Mouse (Mus musculus) heart, embryonic 12.5 days (tissue): ENCODE results near the gene Cib2. TPM values are rescaled to one million over a fixed set of nuclear protein-coding genes. Genes with fewer than 3 reads are reported as not detected.
A peak's percentile ranks its signal among the peaks of the same experiment; 100 is the strongest.

Experiments
- ATAC-seq: fragments of 200-750 bp; cut with Nextera tagmentation; 2 replicates; pipeline ENCODE4 v1.8.0; 2017; ENCODE audit warnings: moderate TSS enrichment, moderate library complexity; ENCODE audit not compliant: insufficient number of reproducible peaks, low FRiP score
- H3K27ac ChIP-seq: fragments of 300-500 bp; sonication (generic); 2 replicates; pipeline ENCODE4 v1.5.1; 2016; ENCODE audit warnings: mild to moderate bottlenecking, moderate library complexity; ENCODE audit not compliant: poor library complexity, severe bottlenecking
- H3K27me3 ChIP-seq: fragments of 300-500 bp; sonication (generic); replicated peaks from 2 replicates; pipeline ENCODE4 v1.6.1; 2016; ENCODE audit warnings: mild to moderate bottlenecking, moderate library complexity
- H3K36me3 ChIP-seq: fragments of 300-500 bp; sonication (generic); 2 replicates; pipeline ENCODE4 v1.6.1; 2016; ENCODE audit warnings: mild to moderate bottlenecking, moderate library complexity
- H3K4me1 ChIP-seq: fragments of 300-500 bp; sonication (generic); replicated peaks from 2 replicates; pipeline ENCODE4 v1.6.1; 2016; ENCODE audit warnings: mild to moderate bottlenecking
- H3K4me2 ChIP-seq: fragments of 300-500 bp; sonication (generic); 2 replicates; pipeline ENCODE4 v1.6.1; 2016; ENCODE audit warnings: mild to moderate bottlenecking, moderate library complexity
- H3K4me3 ChIP-seq: fragments of 300-500 bp; sonication (generic); 2 replicates; pipeline ENCODE4 v1.5.1; 2016; ENCODE audit warnings: mild to moderate bottlenecking
- H3K9ac ChIP-seq: fragments of 300-500 bp; sonication (generic); 2 replicates; pipeline ENCODE4 v1.6.1; 2016; ENCODE audit warnings: mild to moderate bottlenecking, moderate library complexity
- H3K9me3 ChIP-seq: fragments of 300-500 bp; sonication (generic); replicated peaks from 2 replicates; pipeline ENCODE4 v1.6.1; 2016; ENCODE audit warnings: mild to moderate bottlenecking, moderate library complexity
- WGBS: fragments of 180-500 bp; shearing (Covaris S2); methylation state at CpG from one replicate; pipeline ENCODE4 v1.1.7; 2016; 5-methylcytosine and 5-hydroxymethylcytosine counted together
- polyA plus RNA-seq: library from polyadenylated mRNA; unstranded; fragments of >200 nt; fragmentation: Nextera tagmentation; extraction: Ambion mirVana; gene quantifications from 2 replicates; pipeline ENCODE4 v1.2.1, GENCODE M21; 2016

Cib2 gene
- polyA plus RNA-seq, 1 experiment from 2014 or later: 4.9 TPM

- no peaks in the 10 kb centered on the region for H3K9me3 ChIP-seq
- no peaks in the 10 kb centered on the region for H3K27me3 ChIP-seq
- WGBS: 88% methylated on average over 6 of the region's 6 CpGs
- no peak overlapping the region for H3K27ac ChIP-seq
- H3K9ac ChIP-seq: no peak overlapping the region
- 0 out of 2 replicates have a peak, but pooled peaks cover 5% of the 10 kb centered on the region for H3K4me1 ChIP-seq
- no peak for ATAC-seq
- no peak overlapping the region for H3K4me3 ChIP-seq
- H3K36me3 ChIP-seq: no peaks in the 10 kb centered on the region
- no peak overlapping the region for H3K4me2 ChIP-seq
Measured at GRCm38 (mm10) chr9:54530836-54531235, 29.2 kb downstream of the Cib2 start.

GRCm38 (mm10) chr9:54529950-54530349 lies 30.1 kb downstream of the Cib2 start:
- 0 out of 2 replicates have a peak, but pooled peaks cover 5% of the 10 kb centered on the region for H3K4me1 ChIP-seq
- no peak overlapping the region for H3K27ac ChIP-seq
- no peaks in the 10 kb centered on the region for H3K36me3 ChIP-seq
- H3K9me3 ChIP-seq: no peaks in the 10 kb centered on the region
- no peaks in the 10 kb centered on the region for H3K27me3 ChIP-seq
- no peak for ATAC-seq
- WGBS: 76% methylated on average over 2 of the region's 2 CpGs
- H3K4me3 ChIP-seq: no peak overlapping the region
- H3K4me2 ChIP-seq: no peak overlapping the region
- H3K9ac ChIP-seq: no peak overlapping the region

GRCm38 (mm10) chr9:54527694-54528093 lies 32.3 kb downstream of the Cib2 start:
- no peak overlapping the region for H3K9ac ChIP-seq
- no peaks in the 10 kb centered on the region for H3K4me1 ChIP-seq
- no peak overlapping the region for H3K4me2 ChIP-seq
- no peaks in the 10 kb centered on the region for H3K36me3 ChIP-seq
- H3K27ac ChIP-seq: no peak overlapping the region
- H3K27me3 ChIP-seq: no peaks in the 10 kb centered on the region
- 69% methylated on average over 7 of the region's 7 CpGs for WGBS
- no peak overlapping the region for H3K4me3 ChIP-seq
- no peak for ATAC-seq
- no peaks in the 10 kb centered on the region for H3K9me3 ChIP-seq

GRCm38 (mm10) chr9:54520286-54520685 lies 39.7 kb downstream of the Cib2 start:
- Histone ChIP-seq H3K9me3 (no peaks in the 10 kb centered on the region), H3K27ac (no peak overlapping the region), H3K4me3 (no peak overlapping the region), H3K9ac (no peak overlapping the region), H3K36me3 (no peaks in the 10 kb centered on the region), H3K4me2 (no peak overlapping the region), H3K4me1 (no peaks in the 10 kb centered on the region), H3K27me3 (no peaks in the 10 kb centered on the region)
- no peak for ATAC-seq
- WGBS: 75% methylated on average over 4 of the region's 4 CpGs

- ATAC-seq: no peak
- Histone ChIP-seq H3K4me3 (no peak overlapping the region), H3K36me3 (no peaks in the 10 kb centered on the region), H3K27ac (no peak overlapping the region), H3K4me2 (no peak overlapping the region), H3K4me1 (no peaks in the 10 kb centered on the region), H3K9ac (no peak overlapping the region), H3K9me3 (no peaks in the 10 kb centered on the region), H3K27me3 (no peaks in the 10 kb centered on the region)
- 57% methylated on average over 7 of the region's 7 CpGs for WGBS
Measured at GRCm38 (mm10) chr9:54518921-54519320, 41.1 kb downstream of the Cib2 start.

- H3K4me3 ChIP-seq: no peak overlapping the region
- no peaks in the 10 kb centered on the region for H3K36me3 ChIP-seq
- ATAC-seq: no peak
- H3K27me3 ChIP-seq: no peaks in the 10 kb centered on the region
- H3K4me2 ChIP-seq: no peak overlapping the region
- no peaks in the 10 kb centered on the region for H3K4me1 ChIP-seq
- no peak overlapping the region for H3K9ac ChIP-seq
- no peaks in the 10 kb centered on the region for H3K9me3 ChIP-seq
- H3K27ac ChIP-seq: no peak overlapping the region
- WGBS: 78% methylated on average over 2 of the region's 2 CpGs
Measured at GRCm38 (mm10) chr9:54515991-54516390, 44.0 kb downstream of the Cib2 start.

GRCm38 (mm10) chr9:54502873-54503272 lies 57.1 kb downstream of the Cib2 start:
- H3K36me3 ChIP-seq: no peaks in the 10 kb centered on the region
- H3K27me3 ChIP-seq: peaks cover 9% of the 10 kb centered on the region
- WGBS: 20% methylated on average over 12 of the region's 12 CpGs
- no peak overlapping the region for H3K9ac ChIP-seq
- peak overlapping the region; percentile 91; the same call in 1 of the 2 replicates for H3K4me3 ChIP-seq
- H3K4me2 ChIP-seq: peak overlapping the region; percentile 98
- H3K4me1 ChIP-seq: no peaks in the 10 kb centered on the region
- no peak overlapping the region for H3K27ac ChIP-seq
- no peaks in the 10 kb centered on the region for H3K9me3 ChIP-seq
- ATAC-seq: no peak

GRCm38 (mm10) chr9:54502111-54502495 lies 57.9 kb downstream of the Cib2 start:
- H3K36me3 ChIP-seq: no peaks in the 10 kb centered on the region
- H3K4me2 ChIP-seq: peak overlapping the region; percentile 98
- no peaks in the 10 kb centered on the region for H3K4me1 ChIP-seq
- peak overlapping the region; percentile 91 for H3K4me3 ChIP-seq
- H3K27ac ChIP-seq: no peak overlapping the region
- H3K9me3 ChIP-seq: no peaks in the 10 kb centered on the region
- no peak for ATAC-seq
- peaks cover 9% of the 10 kb centered on the region for H3K27me3 ChIP-seq
- WGBS: 5% methylated on average over 13 of the region's 13 CpGs
- peak overlapping the region; percentile 88 for H3K9ac ChIP-seq

- Histone ChIP-seq H3K9me3 (no peaks in the 10 kb centered on the region), H3K27ac (peak within 1 kb of the TSS; percentile 78), H3K27me3 (peaks cover 9% of the 10 kb centered on the region), H3K9ac (peak within 1 kb of the TSS; percentile 88), H3K4me2 (peak within 1 kb of the TSS; percentile 98), H3K4me1 (no peaks in the 10 kb centered on the region), H3K36me3 (no peaks in the 10 kb centered on the region), H3K4me3 (peak within 1 kb of the TSS; percentile 91)
- WGBS: 2% methylated on average over 99 of the region's 99 CpGs
- peak; percentile 93 for ATAC-seq
Measured at GRCm38 (mm10) chr9:54501453-54502110, 58.4 kb downstream of the Cib2 start, which contains the start of gene Dmxl2. Gene Dmxl2 (minus strand): TSS chr9:54501626.

- H3K36me3 ChIP-seq: no peaks in the 10 kb centered on the region
- ATAC-seq: peak; percentile 44
- WGBS: under 1% methylated on average over 43 of the region's 43 CpGs
- no peaks in the 10 kb centered on the region for H3K4me1 ChIP-seq
- peaks cover 9% of the 10 kb centered on the region for H3K27me3 ChIP-seq
- peak overlapping the region; percentile 91 for H3K4me3 ChIP-seq
- no peaks in the 10 kb centered on the region for H3K9me3 ChIP-seq
- H3K27ac ChIP-seq: peak overlapping the region; percentile 78
- peak overlapping the region; percentile 88 for H3K9ac ChIP-seq
- peak overlapping the region; percentile 98 for H3K4me2 ChIP-seq
Measured at GRCm38 (mm10) chr9:54500832-54501452, 59.1 kb downstream of the Cib2 start.

- Histone ChIP-seq H3K27ac (no peak overlapping the region), H3K4me1 (no peaks in the 10 kb centered on the region), H3K9me3 (no peaks in the 10 kb centered on the region), H3K27me3 (peaks cover 3% of the 10 kb centered on the region), H3K4me2 (no peak overlapping the region), H3K9ac (no peak overlapping the region), H3K36me3 (no peaks in the 10 kb centered on the region), H3K4me3 (no peak overlapping the region)
- 78% methylated on average over 3 of the region's 3 CpGs for WGBS
- ATAC-seq: no peak
Measured at GRCm38 (mm10) chr9:54499791-54500190, 60.2 kb downstream of the Cib2 start.
